Mouse (Mus musculus): ENCODE measurements around the gene Efna2. TPM values are rescaled to one million over a fixed set of nuclear protein-coding genes. Genes with fewer than 3 reads are reported as not detected.

Efna2 gene
- polyA plus RNA-seq (2017; shearing (Covaris generic)) = 0.38 TPM

DNA sequence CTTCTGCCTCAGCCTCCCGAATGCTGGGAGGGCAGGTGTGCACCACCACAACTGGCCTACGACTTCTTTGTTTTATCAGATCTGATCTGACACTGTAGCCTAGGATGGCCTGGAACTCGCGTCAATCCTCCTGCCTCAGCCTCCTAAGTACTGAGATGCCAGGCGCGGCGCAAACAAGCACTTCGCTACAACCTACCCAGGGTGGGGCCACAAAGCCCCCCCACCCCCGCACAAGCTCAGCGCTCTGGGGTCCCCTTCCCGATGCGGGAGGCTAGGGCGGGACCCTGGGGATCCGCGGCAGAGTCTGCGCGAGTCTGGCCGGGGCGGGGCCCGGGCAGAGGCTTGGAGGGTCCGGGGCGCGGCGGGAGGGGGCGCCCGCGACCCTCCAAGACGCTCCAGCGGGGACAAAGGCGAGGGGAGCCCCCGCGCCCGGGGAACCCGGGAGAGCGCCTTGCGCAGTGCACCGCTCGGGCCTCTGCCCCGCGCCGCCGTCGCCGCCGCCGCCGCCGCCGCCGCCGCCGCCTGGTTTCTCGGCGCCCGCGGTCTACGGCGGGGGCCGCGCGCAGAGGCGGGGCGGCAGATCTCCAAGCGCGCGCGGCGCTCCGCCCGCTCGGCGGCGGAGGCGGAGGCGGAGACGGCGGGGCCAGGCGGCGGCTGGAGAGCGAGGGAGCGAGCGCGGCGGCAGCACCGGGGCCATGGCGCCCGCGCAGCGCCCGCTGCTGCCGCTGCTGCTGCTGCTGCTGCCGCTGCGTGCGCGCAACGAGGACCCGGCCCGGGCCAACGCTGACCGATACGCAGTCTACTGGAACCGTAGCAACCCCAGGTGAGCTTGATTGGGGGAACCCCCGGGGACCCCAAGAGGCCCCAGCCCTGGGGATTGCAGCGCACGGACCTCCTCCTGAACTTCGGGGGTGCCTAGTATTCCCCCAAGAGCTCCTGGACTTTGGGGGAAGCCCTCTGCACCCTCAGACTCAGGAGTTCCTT is at the start of gene Efna2:
Gene Efna2 (plus strand): TSS at position 415 of the 984 bp plus-strand sequence.

DNA sequence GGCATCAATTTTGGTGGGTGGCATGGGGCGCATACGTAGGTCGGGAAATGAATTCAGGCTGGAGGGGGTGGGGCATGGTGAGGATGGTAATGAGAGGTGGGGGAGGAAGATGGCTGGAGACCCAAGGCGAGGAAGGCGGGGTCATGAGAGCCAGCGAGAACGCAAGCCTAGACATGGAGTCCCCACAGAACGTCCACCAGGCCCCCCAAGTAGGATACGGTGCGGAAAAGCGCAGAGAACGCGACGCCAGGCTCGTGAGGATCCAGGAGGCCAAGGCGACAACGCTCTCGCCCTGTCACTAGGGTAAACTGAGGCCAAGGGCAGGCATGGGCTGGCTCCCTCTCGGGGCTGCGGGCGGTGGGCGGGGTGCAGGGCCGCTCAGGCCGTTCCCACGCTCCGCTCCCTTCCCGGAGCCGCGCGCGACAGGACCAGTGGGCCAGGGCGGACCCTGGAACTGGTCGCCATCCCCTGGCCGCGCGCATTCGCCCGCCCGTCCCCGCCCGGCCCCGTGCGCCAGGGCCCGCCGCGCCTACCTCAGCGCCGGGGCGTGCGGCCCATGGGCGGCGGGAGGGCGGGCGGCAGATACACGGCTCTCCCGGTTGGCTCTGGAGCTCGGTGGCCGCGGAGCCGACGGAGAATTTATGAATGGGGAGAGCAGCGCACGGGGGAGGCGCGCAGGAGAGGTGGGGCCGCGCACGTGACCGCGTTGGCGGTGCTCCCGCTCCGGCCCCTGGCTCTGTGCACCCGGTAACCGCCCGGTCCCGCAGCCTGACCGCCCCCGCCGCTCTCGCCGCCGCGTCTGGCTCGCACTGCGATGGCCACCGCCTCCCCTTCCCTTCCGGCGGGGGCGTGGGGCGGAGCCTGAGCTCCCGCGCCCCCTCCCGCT is 40.5 kb upstream of the Efna2 start, which contains the start of gene Atp5d:
Gene Atp5d (plus strand): TSS at position 80 of the 886 bp plus-strand sequence.

GRCm38 (mm10) chr10:80140666-80141035 is 38.6 kb upstream of the Efna2 start, which contains the start of gene Cbarp:
Cbarp (minus strand) TSS chr10:80140835.

GRCm38 (mm10) chr10:80147719-80148601 is 31.3 kb upstream of the Efna2 start, which contains the start of gene Midn:
Midn (plus strand) TSS chr10:80148272.

GRCm38 (mm10) chr10:80165392-80166128 is 13.7 kb upstream of the Efna2 start, which contains the start of gene Cirbp:
Cirbp (plus strand) TSS chr10:80165985.

GRCm38 (mm10) chr10:80172527-80173292 is 6.6 kb upstream of the Efna2 start, which contains the start of gene 1600002K03Rik:
1600002K03Rik (plus strand) TSS chr10:80172944.

DNA sequence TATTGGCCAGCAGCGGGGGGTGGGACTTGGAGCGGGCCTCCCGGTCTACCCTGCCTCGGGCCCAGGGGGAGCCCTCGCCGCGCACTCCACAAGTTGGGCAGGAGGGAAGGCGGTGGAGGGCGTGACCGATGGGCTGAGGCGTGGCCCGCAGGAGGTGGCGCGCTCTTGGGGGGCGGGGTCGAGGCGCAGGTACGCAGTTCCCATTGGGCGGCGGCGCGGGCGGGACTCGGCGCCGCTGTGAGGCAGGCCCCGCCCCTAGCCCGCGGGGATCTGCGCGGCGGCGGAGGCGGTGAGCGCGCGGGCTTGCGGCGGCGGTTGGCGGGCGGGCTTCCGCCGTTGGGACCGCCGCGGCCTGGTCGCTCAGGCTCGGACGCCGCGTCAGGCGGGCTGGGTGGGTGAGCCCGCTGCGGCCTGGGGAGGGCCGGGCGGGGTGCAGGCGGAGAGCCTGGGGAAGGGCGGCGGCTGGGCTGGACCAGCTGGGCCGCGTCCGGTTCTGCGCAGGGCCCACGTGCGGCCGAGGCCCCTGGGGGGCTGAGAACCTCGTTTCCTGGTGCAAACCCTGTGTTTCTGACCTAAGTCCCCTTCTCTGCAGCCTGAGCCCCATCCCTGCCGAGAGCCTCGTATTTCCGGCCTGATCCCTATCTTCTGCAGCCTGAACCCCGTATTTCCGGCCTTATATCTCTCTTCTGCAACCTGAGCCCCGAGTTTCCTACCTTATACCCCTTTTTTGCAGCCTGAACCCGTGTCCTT is 47.3 kb downstream of the Efna2 start, which contains the start of gene Mum1:
Gene Mum1 (plus strand): TSS at position 19 of the 750 bp plus-strand sequence.

Other genes starting within 250 kb of the Efna2 start
- 79.7 TPM for gene Wdr18, start 219.3 kb upstream of the Efna2 start, polyA plus RNA-seq (2017; shearing (Covaris generic))
- 0.22 TPM for gene Grin3b, start 208.8 kb upstream of the Efna2 start, polyA plus RNA-seq (2017; shearing (Covaris generic))
- gene Tmem259, start 195.2 kb upstream of the Efna2 start, polyA plus RNA-seq (2017; shearing (Covaris generic)) = 3.8 TPM
- 1,134 TPM for gene Cnn2, start 190.9 kb upstream of the Efna2 start, polyA plus RNA-seq (2017; shearing (Covaris generic))
- gene Abca7, start 183.0 kb upstream of the Efna2 start, polyA plus RNA-seq (2017; shearing (Covaris generic)) = 62.4 TPM
- 911 TPM for gene Arhgap45, start 162.8 kb upstream of the Efna2 start, polyA plus RNA-seq (2017; shearing (Covaris generic))
- gene Polr2e, start 139.7 kb upstream of the Efna2 start, polyA plus RNA-seq (2017; shearing (Covaris generic)) = 250 TPM
- gene Gpx4, start 132.3 kb upstream of the Efna2 start, polyA plus RNA-seq (2017; shearing (Covaris generic)) = 504 TPM
- 71.4 TPM for gene Sbno2, start 73.9 kb upstream of the Efna2 start, polyA plus RNA-seq (2017; shearing (Covaris generic))
- gene Stk11, start 63.7 kb upstream of the Efna2 start, polyA plus RNA-seq (2017; shearing (Covaris generic)) = 10.0 TPM
- 362 TPM for gene Atp5d, start 40.9 kb upstream of the Efna2 start, polyA plus RNA-seq (2017; shearing (Covaris generic))
- 2.3 TPM for gene Cbarp, start 38.6 kb upstream of the Efna2 start, polyA plus RNA-seq (2017; shearing (Covaris generic))
- gene Midn, start 31.2 kb upstream of the Efna2 start, polyA plus RNA-seq (2017; shearing (Covaris generic)) = 1.5 TPM
- gene Cirbp, start 13.5 kb upstream of the Efna2 start, polyA plus RNA-seq (2017; shearing (Covaris generic)) = 293 TPM
- 32.8 TPM for gene 1600002K03Rik, start 6.5 kb upstream of the Efna2 start, polyA plus RNA-seq (2017; shearing (Covaris generic))
- gene Mum1, start 47.0 kb downstream of the Efna2 start, polyA plus RNA-seq (2017; shearing (Covaris generic)) = 130 TPM
- gene Ndufs7, start 69.6 kb downstream of the Efna2 start, polyA plus RNA-seq (2017; shearing (Covaris generic)) = 347 TPM
- 1.8 TPM for gene Gamt, start 81.5 kb downstream of the Efna2 start, polyA plus RNA-seq (2017; shearing (Covaris generic))
- 40.9 TPM for gene Dazap1, start 82.0 kb downstream of the Efna2 start, polyA plus RNA-seq (2017; shearing (Covaris generic))
- 1,130 TPM for gene Rps15, start 113.0 kb downstream of the Efna2 start, polyA plus RNA-seq (2017; shearing (Covaris generic))
- gene Apc2, start 116.5 kb downstream of the Efna2 start, polyA plus RNA-seq (2017; shearing (Covaris generic)) = 0.33 TPM
- 91.4 TPM for gene 2310011J03Rik, start 141.1 kb downstream of the Efna2 start, polyA plus RNA-seq (2017; shearing (Covaris generic))
- gene Pcsk4, start 150.0 kb downstream of the Efna2 start, polyA plus RNA-seq (2017; shearing (Covaris generic)) = 26.0 TPM
- not detected for gene Reep6, start 150.5 kb downstream of the Efna2 start, polyA plus RNA-seq (2017; shearing (Covaris generic))
- not detected for gene Adamtsl5, start 168.9 kb downstream of the Efna2 start, polyA plus RNA-seq (2017; shearing (Covaris generic))
- not detected for gene Plk5, start 177.0 kb downstream of the Efna2 start, polyA plus RNA-seq (2017; shearing (Covaris generic))
- gene Mex3d, start 208.2 kb downstream of the Efna2 start, polyA plus RNA-seq (2017; shearing (Covaris generic)) = 0.21 TPM
- gene Mbd3, start 220.1 kb downstream of the Efna2 start, polyA plus RNA-seq (2017; shearing (Covaris generic)) = 25.0 TPM
- 318 TPM for gene Uqcr11, start 227.3 kb downstream of the Efna2 start, polyA plus RNA-seq (2017; shearing (Covaris generic))

Measured in CD4-positive, CD25-positive, alpha-beta regulatory T cell, adult 9 weeks (primary cell).